Mouse (Mus musculus) forebrain, embryonic 14.5 days (tissue): Measurements from ENCODE around the gene Olfr1065. TPM values are rescaled to one million over a fixed set of nuclear protein-coding genes. Genes with fewer than 3 reads are reported as not detected.
"Not testable (repeated sequence)": the region's sequence is repeated elsewhere in the genome, so short reads cannot be mapped to it uniquely, and the experiment has no call there.

Experiments
- ATAC-seq: fragments of 200-750 bp; cut with Nextera tagmentation; 2 replicates; pipeline ENCODE4 v1.8.0; 2017; ENCODE audit warnings: mild to moderate bottlenecking, moderate library complexity
- DNase-seq: peaks from one replicate; pipeline ENCODE4 v3.0.0-alpha.2; 2015; ENCODE audit warnings: low spot score
- H3K27ac ChIP-seq: fragments of 300-500 bp; sonication (generic); 2 replicates; pipeline ENCODE4 v1.5.1; 2014; ENCODE audit warnings: low read depth, mild to moderate bottlenecking, control low read depth, low read length, moderate library complexity
- H3K27me3 ChIP-seq: fragments of 300-500 bp; sonication (generic); replicated peaks from 2 replicates; pipeline ENCODE4 v1.6.1; 2014; ENCODE audit warnings: low read length, control low read depth, mixed read lengths; ENCODE audit not compliant: control insufficient read depth, insufficient read depth
- H3K36me3 ChIP-seq: fragments of 300-500 bp; sonication (generic); 2 replicates; pipeline ENCODE4 v1.6.1; 2014; ENCODE audit warnings: low read length, control low read depth; ENCODE audit not compliant: control insufficient read depth, insufficient read depth
- H3K4me1 ChIP-seq: fragments of 300-500 bp; sonication (generic); 2 replicates; pipeline ENCODE4 v1.6.1; 2014; ENCODE audit warnings: antibody characterized with exemption, low read length, control low read depth; ENCODE audit not compliant: control insufficient read depth, insufficient read depth
- H3K4me2 ChIP-seq: fragments of 300-500 bp; sonication (generic); 2 replicates; pipeline ENCODE4 v1.6.1; 2014; ENCODE audit warnings: mild to moderate bottlenecking, control low read depth, low read length
- H3K4me3 ChIP-seq: fragments of 300-500 bp; sonication (generic); 2 replicates; pipeline ENCODE4 v1.5.1; 2014; ENCODE audit warnings: low read depth, low read length, control low read depth
- H3K9ac ChIP-seq: fragments of 300-500 bp; sonication (generic); 2 replicates; pipeline ENCODE4 v1.6.1; 2014; ENCODE audit warnings: mild to moderate bottlenecking, low read length, control low read depth, moderate library complexity
- H3K9me3 ChIP-seq: fragments of 300-500 bp; sonication (generic); replicated peaks from 2 replicates; pipeline ENCODE4 v1.6.1; 2016; ENCODE audit warnings: low read length, control low read depth, mixed read lengths; ENCODE audit not compliant: control insufficient read depth
- WGBS: fragments of 180-500 bp; shearing (Covaris S2); extraction: QIAGEN DNeasy Blood & Tissue Kit; methylation state at CpG from one replicate; pipeline ENCODE4 v1.1.7; 2014; 5-methylcytosine and 5-hydroxymethylcytosine counted together
- polyA plus RNA-seq: library from polyadenylated mRNA; unstranded; fragments of >200 nt; fragmentation: Nextera tagmentation; extraction: Ambion mirVana; gene quantifications from 2 replicates; pipeline ENCODE4 v1.2.1, GENCODE M21; 2014

Gene Olfr1065
- polyA plus RNA-seq = not detected in 2 replicates

DNA sequence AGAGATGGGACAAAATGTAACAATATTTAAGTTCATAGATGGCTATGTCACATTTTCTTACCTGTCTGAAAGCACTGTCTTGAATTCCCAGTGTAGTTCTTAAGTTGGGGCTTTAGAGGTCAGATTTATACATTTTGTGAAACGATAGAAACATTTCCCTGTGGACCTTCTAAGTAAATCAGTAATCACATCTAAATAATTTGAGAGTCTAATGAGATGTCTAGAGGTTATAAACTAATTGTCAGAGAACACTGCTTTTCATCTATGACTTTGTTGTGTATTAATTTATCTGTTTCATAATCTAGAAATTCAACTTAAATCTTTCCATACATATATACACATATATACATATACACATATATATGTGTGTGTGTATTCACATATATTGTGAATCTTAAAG is at the start of gene Olfr1065:
Gene Olfr1065, minus strand, starts transcription at position 101 of the 400 bp plus-strand sequence.
- H3K4me3 ChIP-seq, H3K9ac ChIP-seq, H3K27ac ChIP-seq, ATAC-seq, H3K4me1 ChIP-seq, H3K4me2 ChIP-seq, DNase-seq, H3K27me3 ChIP-seq, H3K9me3 ChIP-seq, H3K36me3 ChIP-seq: not testable (repeated sequence)
- no CpG with 5 or more reads among the region's 1 CpGs for WGBS

DNA sequence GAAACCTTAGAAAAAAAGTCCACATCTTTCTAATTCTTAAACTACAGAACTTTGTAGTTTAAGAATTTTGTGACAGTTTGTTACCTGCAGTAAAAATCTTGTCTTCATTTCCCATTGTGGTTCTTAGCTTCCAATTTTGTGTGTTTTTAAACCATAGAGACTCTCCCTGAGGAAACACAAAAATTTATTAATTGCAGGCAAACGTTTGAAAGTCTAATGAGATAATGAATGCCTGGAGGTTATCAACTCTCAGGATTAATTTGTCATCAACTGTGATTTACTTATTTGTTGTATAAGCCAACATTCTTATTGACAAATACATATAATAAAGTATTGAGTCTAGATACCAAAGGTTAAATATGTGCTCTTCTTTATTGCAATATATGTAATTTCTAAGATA is 36.9 kb upstream of the Olfr1065 start, which contains the start of gene Olfr228:
Gene Olfr228, minus strand, starts transcription at position 101 of the 400 bp plus-strand sequence.
- Histone ChIP-seq H3K4me2 (no peak within 1 kb of the TSS), H3K36me3 (no peaks in the 10 kb centered on the region), H3K9ac (no peak within 1 kb of the TSS), H3K27me3 (no peaks in the 10 kb centered on the region), H3K4me3 (no peak within 1 kb of the TSS), H3K27ac (no peak within 1 kb of the TSS), H3K4me1 (no peaks in the 10 kb centered on the region), H3K9me3 (no peaks in the 10 kb centered on the region)
- 46% methylated on average over 1 of the region's 1 CpGs for WGBS
- DNase-seq (no peak), ATAC-seq (no peak)

DNA sequence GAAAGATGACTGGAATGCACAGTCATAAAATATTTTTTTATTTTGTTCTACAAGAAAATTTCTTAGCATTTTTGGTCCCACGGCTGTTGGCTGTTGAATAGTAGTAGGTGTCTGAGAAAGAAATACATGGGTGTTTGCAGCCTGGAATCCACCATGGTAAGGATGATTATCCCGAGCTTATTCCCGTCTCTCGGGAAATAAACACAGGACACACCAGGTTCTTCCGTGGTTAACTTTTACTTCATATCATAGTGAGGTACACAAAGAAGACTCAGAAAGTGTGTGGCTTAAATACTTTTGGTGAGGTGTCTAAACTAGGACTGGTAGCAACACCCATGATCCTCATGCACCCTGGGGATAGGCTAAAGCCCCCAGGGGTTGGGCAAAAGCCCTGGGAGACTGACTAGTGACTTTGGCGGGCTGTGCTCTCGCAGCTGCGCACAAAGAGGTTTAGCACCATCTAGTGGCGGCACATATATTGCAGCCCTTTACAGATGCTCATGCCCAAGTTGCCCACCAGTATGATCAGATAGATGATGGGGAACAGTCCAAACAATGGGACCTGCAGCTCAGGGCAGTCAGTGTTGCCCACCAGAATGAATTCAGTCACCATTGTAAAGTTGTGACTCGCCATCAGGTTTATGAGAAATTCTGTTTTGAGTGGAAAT is 14.2 kb upstream of the Olfr1065 start:
- Histone ChIP-seq H3K9me3 (no peaks in the 10 kb centered on the region), H3K36me3 (no peaks in the 10 kb centered on the region), H3K27me3 (no peaks in the 10 kb centered on the region), H3K27ac (no peak overlapping the region), H3K4me3 (no peak overlapping the region), H3K4me1 (no peaks in the 10 kb centered on the region), H3K4me2 (no peak overlapping the region), H3K9ac (no peak overlapping the region)
- DNase-seq (peak; percentile 68), ATAC-seq (peak; percentile 87)
- WGBS = 37% methylated on average over 10 of the region's 10 CpGs

DNA sequence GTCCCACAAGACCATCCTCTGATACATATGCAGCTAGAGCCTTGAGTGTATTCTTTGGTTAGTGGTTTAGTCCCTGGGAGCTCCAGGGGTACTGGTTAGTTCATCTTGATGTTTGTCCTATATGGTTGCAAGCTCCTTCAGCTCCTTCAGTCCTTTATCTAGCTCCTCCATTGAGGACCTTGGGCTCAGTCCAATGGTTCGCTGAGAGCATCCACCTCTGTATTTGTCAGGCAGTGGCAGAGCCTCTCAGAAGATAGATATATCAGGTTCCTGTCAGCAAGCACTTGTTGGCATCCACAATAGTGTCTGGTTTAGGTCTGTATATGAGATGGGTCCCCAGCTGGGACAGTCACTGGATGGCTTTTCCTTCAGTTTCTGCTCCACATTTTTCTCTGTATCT is 10.0 kb upstream of the Olfr1065 start:
- Histone ChIP-seq H3K36me3 (no peaks in the 10 kb centered on the region), H3K4me3 (no peak overlapping the region), H3K4me1 (no peaks in the 10 kb centered on the region), H3K9ac (no peak overlapping the region), H3K4me2 (no peak overlapping the region), H3K9me3 (no peaks in the 10 kb centered on the region), H3K27ac (no peak overlapping the region), H3K27me3 (no peaks in the 10 kb centered on the region)
- DNase-seq (no peak), ATAC-seq (no peak)
- 79% methylated on average over 1 of the region's 1 CpGs for whole genome bisulfite sequencing

DNA sequence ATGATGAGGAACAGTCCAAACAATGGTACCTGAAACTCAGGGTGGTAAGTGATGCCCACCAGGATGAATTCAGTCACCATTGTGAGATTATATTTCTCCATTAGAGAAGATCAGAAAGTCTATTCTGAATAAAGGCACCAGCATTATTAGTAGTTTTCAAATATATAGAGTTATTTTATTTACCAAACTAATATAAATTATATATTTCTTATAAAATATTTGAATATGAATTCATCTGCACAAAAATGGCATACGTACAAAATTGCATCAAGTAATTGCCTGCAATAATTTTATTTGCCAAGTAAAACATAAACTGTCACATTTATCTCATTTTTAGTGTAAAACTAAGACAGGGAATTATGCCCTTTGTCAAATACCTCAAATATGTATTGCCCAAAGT is 5.8 kb upstream of the Olfr1065 start, which contains the start of gene Olfr1066:
Gene Olfr1066, minus strand, starts transcription at position 101 of the 400 bp plus-strand sequence.
- DNase-seq (no peak), ATAC-seq (no peak)
- Histone ChIP-seq H3K4me3 (no peak within 1 kb of the TSS), H3K9ac (no peak within 1 kb of the TSS), H3K27me3 (no peaks in the 10 kb centered on the region), H3K4me1 (no peaks in the 10 kb centered on the region), H3K36me3 (no peaks in the 10 kb centered on the region), H3K9me3 (no peaks in the 10 kb centered on the region), H3K4me2 (no peak within 1 kb of the TSS), H3K27ac (no peak within 1 kb of the TSS)
- WGBS = 97% methylated on average over 1 of the region's 1 CpGs

DNA sequence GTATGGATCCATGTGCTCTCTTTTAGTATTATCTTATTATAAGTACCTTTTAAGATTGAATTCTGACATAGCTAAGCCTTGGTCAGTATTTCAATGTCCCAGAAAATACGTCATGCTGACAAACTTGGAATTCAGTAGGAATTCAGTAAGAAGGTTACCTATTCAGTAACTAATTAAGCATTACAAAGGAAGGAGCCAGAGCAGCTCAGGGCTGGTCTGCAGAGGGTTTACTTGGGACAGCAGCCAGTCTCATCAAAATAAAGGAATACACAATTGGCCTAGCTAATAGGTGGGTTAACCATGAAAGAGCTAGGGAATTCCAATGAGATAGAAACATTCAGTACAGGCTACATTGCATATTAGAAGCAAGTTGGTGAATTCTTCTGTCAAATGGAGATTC is 8.3 kb downstream of the Olfr1065 start:
- H3K4me2 ChIP-seq, H3K9me3 ChIP-seq, ATAC-seq, H3K27ac ChIP-seq, H3K9ac ChIP-seq, H3K27me3 ChIP-seq, H3K4me3 ChIP-seq, H3K36me3 ChIP-seq, DNase-seq, H3K4me1 ChIP-seq: not testable (repeated sequence)
- 33% methylated on average over 1 of the region's 1 CpGs for WGBS

DNA sequence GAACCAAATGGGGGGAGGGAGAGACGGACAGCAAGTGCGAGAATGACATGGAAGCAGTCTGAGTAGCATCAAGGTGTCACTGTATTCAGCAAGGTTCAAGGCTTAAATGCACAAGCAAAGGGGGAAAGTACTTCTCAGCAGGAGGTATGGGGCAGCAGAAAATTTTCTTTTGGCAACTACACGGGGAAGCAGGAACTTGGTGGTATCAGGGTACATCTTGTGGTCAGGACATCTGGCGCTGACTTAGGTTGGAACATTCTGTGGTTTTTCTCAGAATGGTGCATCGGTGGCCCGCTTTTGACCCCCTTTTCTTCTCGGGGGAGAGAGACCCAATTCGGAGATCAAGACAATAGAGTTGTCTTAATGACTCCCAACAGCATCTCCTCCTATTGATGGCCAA is 21.9 kb downstream of the Olfr1065 start:
- H3K4me3 ChIP-seq, H3K4me1 ChIP-seq, H3K27ac ChIP-seq, DNase-seq, ATAC-seq, H3K9me3 ChIP-seq, H3K36me3 ChIP-seq, H3K27me3 ChIP-seq, H3K4me2 ChIP-seq, H3K9ac ChIP-seq: not testable (repeated sequence)
- WGBS = 93% methylated on average over 8 of the region's 8 CpGs

DNA sequence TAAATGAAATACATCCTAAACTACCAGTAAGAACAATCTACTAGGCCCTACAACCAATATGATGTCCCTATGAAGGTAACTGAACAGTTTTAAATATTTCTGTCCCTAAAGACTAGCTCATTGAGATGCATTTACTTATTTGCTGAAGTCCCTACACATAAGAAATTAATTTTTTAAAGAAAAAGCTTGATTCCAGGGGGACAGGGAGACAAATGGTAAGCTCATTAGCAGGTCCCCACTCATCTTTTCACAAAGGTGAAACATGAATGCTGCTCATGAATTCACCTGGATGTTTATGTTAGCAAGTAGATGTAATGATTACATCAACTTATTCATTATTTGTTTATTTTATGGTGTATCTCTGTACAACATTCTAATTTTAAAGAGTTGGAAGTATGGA is 23.7 kb downstream of the Olfr1065 start, which contains the start of gene Olfr1062:
Gene Olfr1062, minus strand, starts transcription at position 101 of the 400 bp plus-strand sequence.
- H3K4me2 ChIP-seq, ATAC-seq, H3K9ac ChIP-seq, H3K4me1 ChIP-seq, H3K9me3 ChIP-seq, H3K4me3 ChIP-seq, H3K27ac ChIP-seq, H3K36me3 ChIP-seq, DNase-seq, H3K27me3 ChIP-seq: not testable (repeated sequence)

DNA sequence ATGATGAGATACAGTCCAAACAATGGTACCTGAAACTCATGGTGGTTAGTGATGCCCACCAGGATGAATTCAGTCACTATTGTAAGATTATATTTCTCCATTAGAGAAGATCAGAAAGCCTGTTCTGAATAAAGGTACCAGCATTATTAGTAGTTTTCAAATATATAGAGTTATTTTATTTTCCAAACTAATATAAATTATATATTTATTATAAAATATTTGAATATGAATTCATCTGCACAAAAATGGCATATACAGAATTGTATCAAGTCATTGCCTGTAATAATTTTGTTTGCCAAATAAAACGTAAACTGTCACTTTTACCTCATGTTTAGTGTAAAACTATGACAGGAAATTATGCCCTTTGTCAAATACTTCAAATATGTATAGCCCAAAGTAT is 36.4 kb downstream of the Olfr1065 start, which contains the start of gene Olfr1061:
Gene Olfr1061, minus strand, starts transcription at position 101 of the 400 bp plus-strand sequence.
- no peak for DNase-seq
- Histone ChIP-seq H3K9me3 (no peaks in the 10 kb centered on the region), H3K4me2 (no peak within 1 kb of the TSS), H3K36me3 (no peaks in the 10 kb centered on the region), H3K4me1 (no peaks in the 10 kb centered on the region), H3K27me3 (no peaks in the 10 kb centered on the region), H3K4me3 (no peak within 1 kb of the TSS), H3K27ac (no peak within 1 kb of the TSS), H3K9ac (no peak within 1 kb of the TSS)
- 83% methylated on average over 1 of the region's 1 CpGs for WGBS
- ATAC-seq = no peak
